Mouse (Mus musculus) spleen, adult 2 months (tissue): Measurements from ENCODE around the gene St6galnac4.

Source experiments
- CTCF ChIP-seq: fragments of 200-500 bp; IDR thresholded peaks from 2 replicates; pipeline ENCODE4 v1.5.1; 2011; ENCODE audit warnings: mild to moderate bottlenecking, inconsistent platforms; ENCODE audit not compliant: insufficient read depth, insufficient read length, insufficient replicate concordance; ENCODE audit errors: extremely low read depth
- POLR2A ChIP-seq: fragments of 200-500 bp; IDR thresholded peaks from 2 replicates; pipeline ENCODE4 v1.6.1; 2011; ENCODE audit warnings: low read depth, low read length, inconsistent platforms

DNA sequence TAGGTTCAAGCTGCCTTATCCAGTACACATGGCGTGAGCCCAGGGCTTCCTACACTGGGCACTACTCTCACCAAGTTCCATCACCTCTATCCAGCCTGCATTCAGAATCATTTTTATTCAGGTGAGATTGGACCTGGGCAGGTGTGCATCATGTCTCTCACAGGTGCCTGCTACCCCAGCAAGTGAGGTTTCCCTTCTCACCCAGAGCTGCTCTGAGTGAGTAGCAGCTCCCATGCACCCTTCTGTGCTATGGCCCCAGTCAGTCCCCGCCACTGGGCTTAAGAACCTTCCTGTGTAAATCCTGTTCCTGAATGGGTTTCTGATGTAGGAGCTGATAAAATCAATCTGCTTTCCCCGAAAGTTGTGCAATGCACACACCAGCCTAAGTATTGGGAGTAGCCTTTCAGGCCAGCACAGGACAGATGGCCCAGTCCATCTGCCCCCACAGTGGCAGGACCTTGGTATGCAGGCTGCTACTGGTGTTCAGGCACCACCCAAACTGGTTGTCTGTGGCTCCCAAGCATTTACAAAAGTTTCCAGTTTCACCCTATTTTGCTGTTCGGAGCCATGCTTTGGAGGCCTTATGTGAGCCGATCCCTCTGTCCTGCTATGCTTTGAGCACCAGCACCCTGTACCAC lies 37.3 kb downstream of the St6galnac4 start:
- TF ChIP-seq CTCF (no peak), POLR2A (no peak)
